Mouse (Mus musculus) 416B (cell line): ENCODE data around the gene Col10a1.
"Not testable (repeated sequence)": the region's sequence is repeated elsewhere in the genome, so short reads cannot be mapped to it uniquely, and the experiment has no call there.

Experiments
- DNase-seq: peaks from one replicate; pipeline ENCODE4 v3.0.0; 2011; ENCODE audit warnings: low read depth

Gene Col10a1

GRCm38 (mm10) chr10:34389681-34390080 lies at the start of gene Col10a1:
Gene Col10a1, plus strand, starts transcription at chr10:34389981.
- DNase-seq: no peak

GRCm38 (mm10) chr10:34341014-34341413 lies 48.8 kb upstream of the Col10a1 start:
- no peak for DNase-seq

GRCm38 (mm10) chr10:34341886-34342285 lies 47.9 kb upstream of the Col10a1 start:
- DNase-seq: peak; percentile 68

GRCm38 (mm10) chr10:34352166-34352565 lies 37.6 kb upstream of the Col10a1 start:
- no peak for DNase-seq

GRCm38 (mm10) chr10:34358263-34358662 lies 31.5 kb upstream of the Col10a1 start:
- DNase-seq: no peak

- no peak for DNase-seq
These were observed 26.0 kb upstream of the Col10a1 start for GRCm38 (mm10) chr10:34363756-34364155.

- DNase-seq: peak; percentile 43
These were observed 21.6 kb upstream of the Col10a1 start for GRCm38 (mm10) chr10:34368138-34368537.

GRCm38 (mm10) chr10:34373332-34373731 lies 16.4 kb upstream of the Col10a1 start:
- no peak for DNase-seq

- DNase-seq: no peak
These were observed 4.1 kb upstream of the Col10a1 start for GRCm38 (mm10) chr10:34385636-34386035.

GRCm38 (mm10) chr10:34396959-34397358 lies 7.2 kb downstream of the Col10a1 start:
- DNase-seq: no peak

GRCm38 (mm10) chr10:34399267-34399666 lies 9.5 kb downstream of the Col10a1 start:
- DNase-seq: peak; percentile 24

- peak; percentile 96 for DNase-seq
These were observed 28.5 kb downstream of the Col10a1 start, which contains the start of gene Nt5dc1 for GRCm38 (mm10) chr10:34418204-34418756. Gene Nt5dc1, minus strand, starts transcription at chr10:34418552.

GRCm38 (mm10) chr10:34418794-34419193 lies 29.0 kb downstream of the Col10a1 start:
- DNase-seq: not testable (repeated sequence)

GRCm38 (mm10) chr10:34431783-34432182 lies 42.0 kb downstream of the Col10a1 start:
- DNase-seq: peak; percentile 27

- not testable (repeated sequence) for DNase-seq
These were observed 44.4 kb downstream of the Col10a1 start for GRCm38 (mm10) chr10:34434191-34434590.
